Mouse (Mus musculus) kidney, postnatal 0 days (tissue): ENCODE measurements around the gene Sema3e. TPM values are rescaled to one million over a fixed set of nuclear protein-coding genes. Genes with fewer than 3 reads are reported as not detected.

ENCODE experiments used
- ATAC-seq: fragments of 200-750 bp; cut with Nextera tagmentation; replicated peaks from 2 replicates; pipeline ENCODE4 v1.8.0; 2017; ENCODE audit warnings: low read depth, moderate number of reproducible peaks, moderate TSS enrichment, moderate library complexity; ENCODE audit not compliant: low FRiP score
- DNase-seq: peaks from one replicate; pipeline ENCODE4 v3.0.0-alpha.2; 2016; ENCODE audit warnings: low spot score
- H3K27ac ChIP-seq: fragments of 300-500 bp; sonication (generic); 2 replicates; pipeline ENCODE4 v1.5.1; 2014; ENCODE audit warnings: mild to moderate bottlenecking
- H3K27me3 ChIP-seq: fragments of 300-500 bp; sonication (generic); 2 replicates; pipeline ENCODE4 v1.6.1; 2014; ENCODE audit warnings: low read length, mixed read lengths; ENCODE audit not compliant: insufficient read depth
- H3K36me3 ChIP-seq: fragments of 300-500 bp; sonication (generic); 2 replicates; pipeline ENCODE4 v1.6.1; 2014; ENCODE audit warnings: low read length, mixed read lengths; ENCODE audit not compliant: insufficient read depth
- H3K4me1 ChIP-seq: fragments of 300-500 bp; sonication (generic); replicated peaks from 2 replicates; pipeline ENCODE4 v1.6.1; 2014; ENCODE audit warnings: antibody characterized with exemption, low read length, mixed read lengths; ENCODE audit not compliant: insufficient read depth
- H3K4me2 ChIP-seq: fragments of 300-500 bp; sonication (generic); 2 replicates; pipeline ENCODE4 v1.6.1; 2014; ENCODE audit warnings: mild to moderate bottlenecking, low read length, moderate library complexity, mixed read lengths
- H3K4me3 ChIP-seq: fragments of 300-500 bp; sonication (generic); replicated peaks from 2 replicates; pipeline ENCODE4 v1.5.1; 2014; ENCODE audit warnings: low read depth, low read length
- H3K9ac ChIP-seq: fragments of 300-500 bp; sonication (generic); 2 replicates; pipeline ENCODE4 v1.6.1; 2014; ENCODE audit warnings: low read depth, low read length
- H3K9me3 ChIP-seq: fragments of 300-500 bp; sonication (generic); replicated peaks from 2 replicates; pipeline ENCODE4 v1.6.1; 2016; ENCODE audit warnings: low read length, inconsistent platforms, mixed read lengths
- CTCF ChIP-seq: IDR thresholded peaks from 2 replicates; pipeline ENCODE4 v1.5.1; 2016; ENCODE audit warnings: antibody characterized with exemption, low read depth, mild to moderate bottlenecking, moderate library complexity
- WGBS: fragments of 180-500 bp; shearing (Covaris S2); extraction: QIAGEN DNeasy Blood & Tissue Kit; methylation state at CpG from one replicate; pipeline ENCODE4 v1.1.7; 2014; 5-methylcytosine and 5-hydroxymethylcytosine counted together
- polyA plus RNA-seq: library from polyadenylated mRNA; unstranded; fragments of >200 nt; fragmentation: Nextera tagmentation; extraction: Ambion mirVana; gene quantifications from 2 replicates; pipeline ENCODE4 v1.2.1, GENCODE M21; 2015

Sema3e gene
- polyA plus RNA-seq, 1 experiment from 2014 or later: 1.6 TPM

GRCm38 (mm10) chr5:14209962-14210361 lies 184.9 kb downstream of the Sema3e start:
- H3K27ac ChIP-seq: no peak overlapping the region
- ATAC-seq: no peak
- DNase-seq: no peak
- no peak overlapping the region for H3K9ac ChIP-seq
- H3K4me1 ChIP-seq: no peaks in the 10 kb centered on the region
- 72% methylated on average over 3 of the region's 3 CpGs for WGBS
- H3K9me3 ChIP-seq: no peaks in the 10 kb centered on the region
- no peaks in the 10 kb centered on the region for H3K36me3 ChIP-seq
- no peak for TF ChIP-seq CTCF
- no peak overlapping the region for H3K4me2 ChIP-seq
- no peaks in the 10 kb centered on the region for H3K27me3 ChIP-seq
- no peak overlapping the region for H3K4me3 ChIP-seq

GRCm38 (mm10) chr5:14216211-14216610 lies 191.1 kb downstream of the Sema3e start:
- H3K27me3 ChIP-seq: no peaks in the 10 kb centered on the region
- H3K27ac ChIP-seq: no peak overlapping the region
- H3K4me1 ChIP-seq: no peaks in the 10 kb centered on the region
- no peaks in the 10 kb centered on the region for H3K9me3 ChIP-seq
- no peak for ATAC-seq
- no peak for DNase-seq
- no peak overlapping the region for H3K4me2 ChIP-seq
- H3K36me3 ChIP-seq: no peaks in the 10 kb centered on the region
- TF ChIP-seq CTCF: no peak
- 45% methylated on average over 7 of the region's 7 CpGs for WGBS
- H3K4me3 ChIP-seq: no peak overlapping the region
- H3K9ac ChIP-seq: no peak overlapping the region

- peak; percentile 67 for TF ChIP-seq CTCF
- WGBS: 75% methylated on average over 4 of the region's 4 CpGs
- Histone ChIP-seq H3K9me3 (no peaks in the 10 kb centered on the region), H3K4me2 (no peak overlapping the region), H3K36me3 (no peaks in the 10 kb centered on the region), H3K27ac (no peak overlapping the region), H3K9ac (no peak overlapping the region), H3K4me1 (no peaks in the 10 kb centered on the region), H3K27me3 (no peaks in the 10 kb centered on the region), H3K4me3 (no peak overlapping the region)
- ATAC-seq (no peak), DNase-seq (peak; percentile 43)
These were observed 193.6 kb downstream of the Sema3e start for GRCm38 (mm10) chr5:14218677-14219076.

GRCm38 (mm10) chr5:14224509-14224908 lies 199.4 kb downstream of the Sema3e start:
- ATAC-seq (no peak), DNase-seq (no peak)
- H3K4me2 ChIP-seq: no peak overlapping the region
- 91% methylated on average over 6 of the region's 6 CpGs for WGBS
- H3K36me3 ChIP-seq: no peaks in the 10 kb centered on the region
- TF ChIP-seq CTCF: no peak
- H3K9me3 ChIP-seq: no peaks in the 10 kb centered on the region
- no peaks in the 10 kb centered on the region for H3K4me1 ChIP-seq
- H3K27ac ChIP-seq: no peak overlapping the region
- no peak overlapping the region for H3K9ac ChIP-seq
- no peak overlapping the region for H3K4me3 ChIP-seq
- no peaks in the 10 kb centered on the region for H3K27me3 ChIP-seq

GRCm38 (mm10) chr5:14231027-14231426 lies 206.0 kb downstream of the Sema3e start:
- 76% methylated on average over 3 of the region's 3 CpGs for WGBS
- no peak for DNase-seq
- Histone ChIP-seq H3K36me3 (no peaks in the 10 kb centered on the region), H3K27ac (no peak overlapping the region), H3K4me3 (no peak overlapping the region), H3K4me2 (no peak overlapping the region), H3K27me3 (no peaks in the 10 kb centered on the region), H3K4me1 (no peaks in the 10 kb centered on the region), H3K9ac (no peak overlapping the region), H3K9me3 (no peaks in the 10 kb centered on the region)
- ATAC-seq: no peak
- no peak for TF ChIP-seq CTCF

- Histone ChIP-seq H3K4me2 (no peak overlapping the region), H3K4me1 (no peaks in the 10 kb centered on the region), H3K36me3 (no peaks in the 10 kb centered on the region), H3K27me3 (no peaks in the 10 kb centered on the region), H3K27ac (no peak overlapping the region), H3K9me3 (no peaks in the 10 kb centered on the region), H3K4me3 (no peak overlapping the region), H3K9ac (no peak overlapping the region)
- WGBS: 44% methylated on average over 8 of the region's 8 CpGs
- peak; percentile 28 for DNase-seq
- ATAC-seq: no peak
- peak; percentile 62 for TF ChIP-seq CTCF
These were observed 227.5 kb downstream of the Sema3e start for GRCm38 (mm10) chr5:14252583-14252982.

GRCm38 (mm10) chr5:14253328-14253727 lies 228.3 kb downstream of the Sema3e start:
- no peaks in the 10 kb centered on the region for H3K4me1 ChIP-seq
- H3K9ac ChIP-seq: no peak overlapping the region
- no peaks in the 10 kb centered on the region for H3K36me3 ChIP-seq
- no peak overlapping the region for H3K4me3 ChIP-seq
- H3K27ac ChIP-seq: no peak overlapping the region
- ATAC-seq (no peak), DNase-seq (peak; percentile 46)
- no peaks in the 10 kb centered on the region for H3K9me3 ChIP-seq
- H3K27me3 ChIP-seq: no peaks in the 10 kb centered on the region
- 80% methylated on average over 1 of the region's 1 CpGs for WGBS
- TF ChIP-seq CTCF: peak; percentile 80
- no peak overlapping the region for H3K4me2 ChIP-seq
